Comparison of ENCODE assay signal across 8 mouse cellular contexts in genomic region chr15:89195690-89196312, GRCm38 (mm10). TPM values are rescaled to one million over a fixed set of nuclear protein-coding genes. Genes with fewer than 3 reads are reported as not detected.
A peak's percentile ranks its signal among the peaks of the same experiment; 100 is the strongest.
DNase-seq lines count a peak whose midpoint lies in the region; ATAC-seq and TF ChIP-seq lines count a peak whose summit lies in the region.

No protein-coding gene starts in this region.

- TF ChIP-seq POLR2A in lung, adult 2 months (IDR thresholded peaks at IDR 0.05; ENCODE audit: borderline replicate concordance, extremely low read depth, low read depth, low read length), result peak; percentile 98; the same call in 1 of the 2 replicates

- H3K27me3 ChIP-seq in E14TG2a.4 (ENCODE audit: insufficient read depth, low read length), result no peaks in the 10 kb centered on the region
- no peaks in the 10 kb centered on the region for H3K27me3 ChIP-seq in forebrain, embryonic 12.5 days
- H3K27me3 ChIP-seq in heart, postnatal 0 days (ENCODE audit: control insufficient read depth, insufficient read depth, low read length), result no peaks in the 10 kb centered on the region

- H3K9me3 ChIP-seq in E14TG2a.4 (ENCODE audit: low read length), result no peaks in the 10 kb centered on the region
- no peaks in the 10 kb centered on the region for H3K9me3 ChIP-seq in forebrain, embryonic 12.5 days
- H3K9me3 ChIP-seq in heart, postnatal 0 days (replicated peaks; ENCODE audit: control insufficient read depth, low read length), result no peaks in the 10 kb centered on the region

- WGBS in forebrain, embryonic 12.5 days, result 2% methylated on average over 25 of the region's 25 CpGs
- WGBS in heart, postnatal 0 days, result under 1% methylated on average over 22 of the region's 25 CpGs
- under 1% methylated on average over 25 of the region's 25 CpGs for WGBS in lung, adult 2 months

- TF ChIP-seq CTCF in E14TG2a.4 (conservative IDR thresholded peaks at IDR 0.05; ENCODE audit: low read length), result no peak
- no peak for TF ChIP-seq CTCF in heart, postnatal 0 days (IDR thresholded peaks at IDR 0.05; ENCODE audit: low read depth)
- TF ChIP-seq CTCF in lung, adult 2 months (IDR thresholded peaks at IDR 0.05; ENCODE audit: insufficient read depth, low read length), result no peak

- H3K36me3 ChIP-seq in E14TG2a.4 (ENCODE audit: insufficient read depth, low read length), result peaks cover 20% of the 10 kb centered on the region
- H3K36me3 ChIP-seq in forebrain, embryonic 12.5 days (replicated peaks), result peaks cover under 1% of the 10 kb centered on the region; the same call in 1 of the 2 replicates
- 0 out of 2 replicates have a peak, but pooled peaks cover 3% of the 10 kb centered on the region for H3K36me3 ChIP-seq in heart, postnatal 0 days (replicated peaks; ENCODE audit: control insufficient read depth, insufficient read depth, low read length)

- H3K27ac ChIP-seq in forebrain, embryonic 12.5 days, result peak overlapping the region; percentile 98
- H3K27ac ChIP-seq in heart, postnatal 0 days (ENCODE audit: low read depth), result peak overlapping the region; percentile 97

- TF ChIP-seq EP300 in heart, postnatal 0 days (IDR thresholded peaks at IDR 0.05; ENCODE audit: low read depth), result no peak

- ATAC-seq in forebrain, embryonic 12.5 days (ENCODE audit: low FRiP score), result peak; percentile 94
- ATAC-seq in heart, postnatal 0 days (ENCODE audit: insufficient read depth, low read depth), result peak; percentile 91
- peak; percentile 68; the same call in 1 of the 2 replicates for ATAC-seq in neutrophil, adult 5-6 weeks (ENCODE audit: extremely low read depth, insufficient number of reproducible peaks, low FRiP score, poor library complexity, severe bottlenecking)

- peak overlapping the region; percentile 64 for H3K4me2 ChIP-seq in forebrain, embryonic 12.5 days
- H3K4me2 ChIP-seq in heart, postnatal 0 days (ENCODE audit: low read depth, low read length), result peak overlapping the region; percentile 81

- H3K9ac ChIP-seq in forebrain, embryonic 12.5 days, result peak overlapping the region; percentile 98
- peak overlapping the region; percentile 85 for H3K9ac ChIP-seq in heart, postnatal 0 days (replicated peaks; ENCODE audit: low read depth, low read length)

- H3K4me3 ChIP-seq in E14TG2a.4 (replicated peaks; ENCODE audit: low read length), result peak overlapping the region; percentile 97
- H3K4me3 ChIP-seq in forebrain, embryonic 12.5 days (replicated peaks), result peak overlapping the region; percentile 90
- peak overlapping the region; percentile 83 for H3K4me3 ChIP-seq in heart, postnatal 0 days (ENCODE audit: low read depth, low read length)
- H3K4me3 ChIP-seq in lung, adult 2 months (replicated peaks; ENCODE audit: extremely low read depth, low read depth, low read length), result peak overlapping the region; percentile 99

- peak; percentile 72 for DNase-seq in c-Kit-positive CD71-positive TER-119-negative erythroid progenitor cells, embryonic 14.5 days (ENCODE audit: low read depth)
- peak; percentile 93 for DNase-seq in heart, postnatal 0 days (ENCODE audit: low spot score)
- DNase-seq in kidney, postnatal 4 days, result peak; percentile 95 to 97
- DNase-seq in lung, adult 2 months, result peak; percentile 94
- DNase-seq in thymus, adult 18-20 months, result peak; percentile 84 to 90

- peaks cover 22% of the 10 kb centered on the region for H3K4me1 ChIP-seq in E14TG2a.4 (replicated peaks; ENCODE audit: low read depth, low read length)
- H3K4me1 ChIP-seq in forebrain, embryonic 12.5 days, result peaks cover 16% of the 10 kb centered on the region
- peaks cover 14% of the 10 kb centered on the region; the same call in 1 of the 2 replicates for H3K4me1 ChIP-seq in heart, postnatal 0 days (ENCODE audit: control insufficient read depth, insufficient read depth)
- H3K4me1 ChIP-seq in lung, adult 2 months (ENCODE audit: control insufficient read depth, insufficient read depth, low read length), result peaks cover 4% of the 10 kb centered on the region; the same call in 1 of the 2 replicates

RNA-seq across cellular contexts. Expression of gene Dennd6b, which starts 0.5 kb away (rescaled TPM):
- 38.8 and 44.0 TPM in 2 replicates for polyA plus RNA-seq in forebrain, embryonic 12.5 days (2016; fragmentation: Nextera tagmentation; extraction: Ambion mirVana)
- 15.2 and 19.2 TPM in 2 replicates for total RNA-seq in heart, postnatal 0 days (2014; rRNA removed; ENCODE audit: low replicate concordance)
- polyA plus RNA-seq in heart, postnatal 0 days (2015; fragmentation: Nextera tagmentation; extraction: Ambion mirVana), result 14.5 and 14.8 TPM in 2 replicates
- polyA plus RNA-seq in lung, adult 2 months (2012; rRNA removed), result 15.6 and 17.2 TPM in 2 replicates
- total RNA-seq in neutrophil, adult 5-6 weeks (2017), result 14.3 and 14.5 TPM in 2 replicates

RNA-seq across cellular contexts. Expression of gene Plxnb2, which starts 15.2 kb away (rescaled TPM):
- 174 and 182 TPM in 2 replicates for polyA plus RNA-seq in forebrain, embryonic 12.5 days (2016; fragmentation: Nextera tagmentation; extraction: Ambion mirVana)
- 153 and 199 TPM in 2 replicates for total RNA-seq in heart, postnatal 0 days (2014; rRNA removed; ENCODE audit: low replicate concordance)
- 51.6 and 54.5 TPM in 2 replicates for polyA plus RNA-seq in heart, postnatal 0 days (2015; fragmentation: Nextera tagmentation; extraction: Ambion mirVana)
- polyA plus RNA-seq in lung, adult 2 months (2012; rRNA removed), result 204 and 210 TPM in 2 replicates
- total RNA-seq in neutrophil, adult 5-6 weeks (2017), result 15.7 and 18.9 TPM in 2 replicates

RNA-seq across cellular contexts. Expression of gene Ppp6r2, which starts 15.6 kb away (rescaled TPM):
- 47.1 and 57.2 TPM in 2 replicates for polyA plus RNA-seq in forebrain, embryonic 12.5 days (2016; fragmentation: Nextera tagmentation; extraction: Ambion mirVana)
- 65.1 and 98.4 TPM in 2 replicates for total RNA-seq in heart, postnatal 0 days (2014; rRNA removed; ENCODE audit: low replicate concordance)
- polyA plus RNA-seq in heart, postnatal 0 days (2015; fragmentation: Nextera tagmentation; extraction: Ambion mirVana), result 27.4 and 27.7 TPM in 2 replicates
- 153 and 372 TPM in 2 replicates for polyA plus RNA-seq in lung, adult 2 months (2012; rRNA removed)
- total RNA-seq in neutrophil, adult 5-6 weeks (2017), result 40.1 and 41.9 TPM in 2 replicates

RNA-seq across cellular contexts. Expression of gene Mapk11, which starts 46.4 kb away (rescaled TPM):
- 46.9 and 47.4 TPM in 2 replicates for polyA plus RNA-seq in forebrain, embryonic 12.5 days (2016; fragmentation: Nextera tagmentation; extraction: Ambion mirVana)
- total RNA-seq in heart, postnatal 0 days (2014; rRNA removed; ENCODE audit: low replicate concordance), result 1.0 and 4.9 TPM in 2 replicates
- polyA plus RNA-seq in heart, postnatal 0 days (2015; fragmentation: Nextera tagmentation; extraction: Ambion mirVana), result 2.5 and 2.6 TPM in 2 replicates
- polyA plus RNA-seq in lung, adult 2 months (2012; rRNA removed), result 13.7 and 14.0 TPM in 2 replicates
- 47.4 and 48.7 TPM in 2 replicates for total RNA-seq in neutrophil, adult 5-6 weeks (2017)

RNA-seq across cellular contexts. Expression of gene Mapk12, which starts 55.3 kb away (rescaled TPM):
- polyA plus RNA-seq in forebrain, embryonic 12.5 days (2016; fragmentation: Nextera tagmentation; extraction: Ambion mirVana), result 14.2 and 16.7 TPM in 2 replicates
- total RNA-seq in heart, postnatal 0 days (2014; rRNA removed; ENCODE audit: low replicate concordance), result 7.1 and 55.2 TPM in 2 replicates
- 18.6 and 18.9 TPM in 2 replicates for polyA plus RNA-seq in heart, postnatal 0 days (2015; fragmentation: Nextera tagmentation; extraction: Ambion mirVana)
- 28.2 and 32.2 TPM in 2 replicates for polyA plus RNA-seq in lung, adult 2 months (2012; rRNA removed)
- total RNA-seq in neutrophil, adult 5-6 weeks (2017), result 6.9 and 9.0 TPM in 2 replicates

Comparison
In these comparisons a context has a peak if more than half of its experiments do, and no peak if none do; other contexts are left out.
1. Peak in every context shown above with its lines: DNase-seq, ATAC-seq, H3K4me3 ChIP-seq and H3K27ac ChIP-seq.